Mouse (Mus musculus) E14TG2a.4 (cell line): Measurements from ENCODE around the gene Kat2b.

Source experiments
- CTCF ChIP-seq: conservative IDR thresholded peaks from 2 replicates; pipeline ENCODE4 v1.5.1; 2014; ENCODE audit warnings: low read length
- NANOG ChIP-seq: IDR thresholded peaks from 2 replicates; pipeline ENCODE4 v1.6.1; 2014; ENCODE audit warnings: borderline replicate concordance, low read length, mixed read lengths
- POU5F1 ChIP-seq: IDR thresholded peaks from 2 replicates; pipeline ENCODE4 v1.6.1; 2014; ENCODE audit warnings: low read length, borderline replicate concordance

GRCm38 (mm10) chr17:53591910-53592309 is 25.2 kb downstream of the Kat2b start:
- TF ChIP-seq CTCF, result no peak
- TF ChIP-seq POU5F1, result peak; percentile 97
- no peak for TF ChIP-seq NANOG
